Mouse (Mus musculus): Measurements from ENCODE around the gene Ccdc137.

- TF ChIP-seq CTCF (IDR thresholded peaks at IDR 0.05; ENCODE audit: low read depth) (no peak), EP300 (IDR thresholded peaks at IDR 0.05; ENCODE audit: low read depth) (no peak)
Observed at GRCm38 (mm10) chr11:120426727-120427126, 31.2 kb upstream of the Ccdc137 start.

Data from liver, postnatal 0 days (tissue).